Mouse (Mus musculus): ENCODE measurements around the gene Tomm7. TPM values are rescaled to one million over a fixed set of nuclear protein-coding genes. Genes with fewer than 3 reads are reported as not detected.
"Not testable (repeated sequence)": the region's sequence is repeated elsewhere in the genome, so short reads cannot be mapped to it uniquely, and the experiment has no call there.

The Tomm7 gene
- polyA plus RNA-seq (2012; rRNA removed), result 89.0 and 107 TPM in 2 replicates

DNA sequence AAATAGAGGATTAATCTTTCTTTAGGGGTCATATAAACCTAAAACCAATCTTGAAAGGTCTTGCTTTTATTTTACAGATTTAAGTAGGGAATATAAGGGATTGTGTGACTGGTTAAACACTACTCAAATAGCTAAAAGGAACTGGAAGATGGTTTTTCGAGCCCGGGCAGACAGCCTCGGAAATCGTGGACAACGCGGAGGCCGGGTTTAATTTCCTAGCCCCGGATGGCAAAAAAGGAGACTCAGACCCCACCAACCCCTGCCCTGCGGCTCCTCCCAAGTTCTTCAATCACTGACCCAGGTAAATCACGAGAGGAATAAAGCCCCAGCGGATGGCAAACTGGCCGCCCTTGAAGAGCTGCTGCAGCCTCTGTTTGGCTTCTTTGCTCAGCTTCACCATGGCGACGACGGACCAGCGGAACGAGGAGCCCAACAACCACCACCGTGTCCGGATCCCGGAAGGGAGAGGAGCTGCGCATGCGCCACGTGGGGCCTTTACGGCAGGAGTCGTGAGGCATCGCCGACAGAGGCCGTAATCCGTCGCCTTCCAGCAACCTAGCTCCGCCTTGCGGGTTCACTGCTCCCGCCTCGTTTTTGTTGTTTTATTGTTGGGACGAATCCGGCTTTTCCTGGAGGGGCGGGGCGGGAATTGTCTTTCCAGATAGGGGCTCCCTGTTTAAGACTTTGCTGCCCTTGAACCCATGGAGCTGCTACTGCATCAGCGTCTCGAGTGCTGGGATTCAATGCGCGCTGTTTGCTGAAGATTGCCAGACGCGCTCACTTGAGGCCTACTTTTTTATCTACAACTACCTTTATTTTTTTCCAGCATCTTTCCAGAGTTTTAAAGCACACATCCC lies at the start of gene Tomm7:
Gene Tomm7 (minus strand): TSS at position 488 of the 857 bp plus-strand sequence.
- DNase-seq (ENCODE audit: extremely low spot score in 1 of 2, low spot score in 1 of 2), result peak; percentile 91 to 97

DNA sequence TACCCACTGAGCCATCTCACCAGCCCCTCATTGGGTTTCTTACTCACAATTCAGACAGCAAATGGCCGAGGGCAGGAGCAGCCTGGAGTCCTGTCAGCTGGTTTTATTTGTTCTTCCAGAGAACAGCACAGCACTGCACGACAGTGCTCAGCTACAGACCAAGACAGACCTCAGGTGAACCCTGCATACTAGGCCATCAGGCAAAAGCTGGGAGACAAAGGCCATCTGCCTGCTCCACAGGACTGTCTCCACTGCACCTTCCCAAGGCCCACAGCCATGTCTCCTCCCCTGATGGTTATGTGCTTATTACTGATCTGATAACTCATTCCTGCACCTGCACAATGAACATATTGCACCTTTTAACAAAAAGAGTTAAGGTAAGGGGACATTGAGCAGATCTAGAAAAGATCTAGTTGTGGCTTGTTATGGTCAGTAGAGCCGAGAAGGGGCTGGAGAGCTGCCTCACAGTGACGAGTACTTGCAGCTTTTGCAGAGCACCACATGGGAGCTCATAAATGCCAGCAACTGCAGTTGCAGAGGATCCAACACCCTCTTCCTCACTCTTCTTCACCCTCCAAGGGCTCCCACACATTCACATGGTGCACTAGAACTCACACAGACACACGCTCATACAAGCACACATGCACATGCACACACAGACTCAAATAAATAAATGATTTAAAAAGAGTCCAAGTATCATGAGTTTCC lies 49.3 kb upstream of the Tomm7 start:
- DNase-seq (ENCODE audit: extremely low spot score in 1 of 2, low spot score in 1 of 2), result no peak

DNA sequence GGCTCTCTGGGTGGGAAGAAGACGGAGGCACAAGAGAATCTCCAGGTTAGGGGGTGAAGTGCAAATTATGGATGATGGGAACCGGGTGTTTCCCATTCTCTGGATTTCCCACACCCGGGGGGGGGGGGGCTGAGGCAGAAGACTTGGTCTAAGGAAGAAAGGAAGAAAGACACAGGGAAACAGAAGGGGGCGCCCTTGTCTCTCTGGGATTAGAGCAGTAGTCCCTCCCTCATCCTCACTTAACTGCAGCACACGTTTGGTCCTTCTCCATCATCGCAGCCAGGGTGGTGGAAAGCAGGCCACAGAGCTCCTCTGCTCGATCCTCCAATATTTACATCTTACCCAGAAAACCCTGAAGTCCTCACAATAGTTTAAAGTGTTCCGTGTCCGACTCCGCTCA lies 46.8 kb upstream of the Tomm7 start:
- peak; percentile 22 to 88 for DNase-seq (ENCODE audit: extremely low spot score in 1 of 2, low spot score in 1 of 2)

- no peak for DNase-seq (ENCODE audit: extremely low spot score in 1 of 2, low spot score in 1 of 2)
These were observed 45.5 kb upstream of the Tomm7 start for GRCm38 (mm10) chr5:23889461-23889860.

DNA sequence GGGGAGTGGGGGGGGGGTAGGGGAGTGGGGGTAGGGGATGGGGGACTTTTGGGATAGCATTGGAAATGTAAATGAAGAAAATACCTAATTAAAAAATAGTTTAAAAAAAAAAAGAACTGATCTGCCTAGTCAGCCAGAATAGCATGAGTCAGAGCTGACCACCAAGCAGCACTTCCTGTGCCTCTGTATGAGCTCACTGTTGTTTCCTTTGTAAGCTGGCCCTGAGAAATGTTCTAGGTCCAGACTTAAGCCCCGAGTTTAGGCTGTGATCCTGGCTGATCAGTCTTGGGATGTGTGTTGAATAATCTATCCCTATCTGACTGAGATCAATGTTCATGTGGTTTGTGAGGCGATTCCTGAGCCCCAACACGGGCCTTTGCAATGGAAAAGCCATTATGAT lies 43.1 kb upstream of the Tomm7 start:
- DNase-seq (ENCODE audit: extremely low spot score in 1 of 2, low spot score in 1 of 2), result no peak

- no peak for DNase-seq (ENCODE audit: extremely low spot score in 1 of 2, low spot score in 1 of 2)
These were observed 30.5 kb upstream of the Tomm7 start for GRCm38 (mm10) chr5:23874457-23874856.

GRCm38 (mm10) chr5:23872586-23872985 lies 28.6 kb upstream of the Tomm7 start:
- DNase-seq (ENCODE audit: extremely low spot score in 1 of 2, low spot score in 1 of 2), result no peak

DNA sequence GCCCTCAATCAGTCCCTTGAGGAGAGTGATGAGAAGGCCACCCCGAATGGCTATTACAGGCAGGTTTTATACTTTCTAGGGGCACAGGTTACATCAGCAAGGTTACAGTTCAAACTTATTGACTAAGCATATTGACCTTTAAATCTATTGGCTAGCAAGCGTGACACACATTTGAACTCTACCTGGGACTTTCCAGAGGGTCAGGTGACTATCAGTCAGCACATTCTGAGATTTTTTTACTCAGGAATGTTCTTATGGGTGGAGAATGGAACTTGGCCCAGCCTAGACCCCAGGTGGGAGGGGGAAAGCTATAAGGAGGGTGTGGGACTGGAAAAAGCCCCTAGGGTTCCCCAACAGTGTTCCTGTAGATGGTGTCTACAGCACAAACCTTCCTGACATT lies 27.4 kb upstream of the Tomm7 start:
- DNase-seq (ENCODE audit: extremely low spot score in 1 of 2, low spot score in 1 of 2), result not testable (repeated sequence)

GRCm38 (mm10) chr5:23865941-23866340 lies 22.0 kb upstream of the Tomm7 start:
- no peak for DNase-seq (ENCODE audit: extremely low spot score in 1 of 2, low spot score in 1 of 2)

GRCm38 (mm10) chr5:23864054-23864965 lies 20.3 kb upstream of the Tomm7 start:
- no peak for DNase-seq (ENCODE audit: extremely low spot score in 1 of 2, low spot score in 1 of 2)

GRCm38 (mm10) chr5:23863166-23864053 lies 19.4 kb upstream of the Tomm7 start:
- no peak for DNase-seq (ENCODE audit: extremely low spot score in 1 of 2, low spot score in 1 of 2)

GRCm38 (mm10) chr5:23862291-23862690 lies 18.3 kb upstream of the Tomm7 start:
- DNase-seq (ENCODE audit: extremely low spot score in 1 of 2, low spot score in 1 of 2), result no peak

- no peak for DNase-seq (ENCODE audit: extremely low spot score in 1 of 2, low spot score in 1 of 2)
These were observed 17.8 kb upstream of the Tomm7 start for GRCm38 (mm10) chr5:23861721-23862120.

DNA sequence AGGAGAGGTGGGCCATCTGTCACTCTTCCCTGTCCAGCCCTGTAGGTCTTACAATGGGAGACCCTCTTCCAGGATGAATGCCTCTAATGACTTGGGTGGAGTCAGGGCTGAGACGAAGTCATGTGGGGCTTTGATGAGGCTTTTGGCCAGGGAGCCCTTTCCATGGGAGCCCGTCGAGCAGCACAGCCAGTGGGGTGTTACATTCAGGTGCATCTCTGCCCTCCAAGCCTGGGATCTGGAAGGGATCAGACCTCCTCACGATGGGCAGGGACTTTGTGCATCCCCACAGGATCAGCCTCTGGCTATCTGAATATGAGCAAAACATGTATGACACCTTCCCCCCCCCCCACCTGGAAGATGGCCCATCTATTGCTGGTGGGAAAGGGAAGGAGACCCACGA lies 15.9 kb upstream of the Tomm7 start:
- DNase-seq (ENCODE audit: extremely low spot score in 1 of 2, low spot score in 1 of 2), result no peak

DNA sequence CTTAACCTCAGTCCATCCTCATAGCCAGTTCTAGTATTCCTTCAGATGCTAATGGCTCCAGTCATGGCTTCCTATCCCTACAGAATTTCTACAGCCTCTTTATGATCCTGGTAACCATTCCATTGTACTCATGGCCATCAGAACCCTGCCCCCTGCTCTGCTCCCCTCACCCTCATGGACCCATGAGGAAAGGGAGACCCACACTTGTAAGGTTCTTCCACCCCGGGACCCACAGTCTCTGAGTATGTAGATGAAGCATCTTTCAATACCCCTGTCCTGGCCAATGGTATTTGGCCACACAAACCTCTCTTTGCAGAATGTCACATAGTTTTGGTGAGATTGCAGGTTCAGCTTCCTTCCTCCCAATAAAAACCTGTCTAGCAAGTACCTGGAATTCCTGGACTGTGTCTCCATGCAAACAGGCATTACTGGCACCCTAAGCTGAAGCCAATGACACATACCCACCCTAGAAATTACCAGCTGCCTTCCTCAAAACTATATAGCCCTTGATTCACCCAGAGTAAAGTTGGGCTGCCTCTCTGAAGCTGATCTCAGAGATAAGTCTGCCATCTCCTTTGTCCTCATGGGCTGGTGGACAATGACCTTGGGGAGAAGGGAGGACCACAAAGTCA lies 15.2 kb upstream of the Tomm7 start:
- DNase-seq (ENCODE audit: extremely low spot score in 1 of 2, low spot score in 1 of 2), result no peak

DNA sequence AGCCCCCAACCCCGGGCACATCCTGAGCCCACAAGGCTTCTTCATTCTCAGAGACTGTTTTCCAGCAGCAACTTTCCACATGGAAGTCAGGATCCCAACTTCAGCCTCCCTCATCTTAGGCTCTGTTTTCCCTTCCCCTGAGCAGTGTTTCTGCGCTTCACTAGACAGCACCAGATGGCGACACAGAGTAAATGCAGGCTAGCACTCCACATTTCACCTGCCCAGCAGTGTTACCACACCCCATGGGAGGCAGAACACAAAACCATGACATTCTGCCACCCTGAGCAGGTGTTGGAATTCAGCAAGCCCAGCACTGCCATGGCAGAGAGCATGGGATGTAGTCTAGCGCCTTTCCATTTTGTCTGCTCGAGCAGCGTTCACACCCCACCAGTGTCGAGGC lies 14.7 kb upstream of the Tomm7 start:
- DNase-seq (ENCODE audit: extremely low spot score in 1 of 2, low spot score in 1 of 2), result peak in 1 of 2 experiments; percentile 35

GRCm38 (mm10) chr5:23858001-23858400 lies 14.0 kb upstream of the Tomm7 start:
- no peak for DNase-seq (ENCODE audit: extremely low spot score in 1 of 2, low spot score in 1 of 2)

- no peak for DNase-seq (ENCODE audit: extremely low spot score in 1 of 2, low spot score in 1 of 2)
These were observed 13.2 kb upstream of the Tomm7 start for GRCm38 (mm10) chr5:23857189-23857588.

GRCm38 (mm10) chr5:23856164-23856563 lies 12.2 kb upstream of the Tomm7 start:
- DNase-seq (ENCODE audit: extremely low spot score in 1 of 2, low spot score in 1 of 2), result no peak
